Mouse (Mus musculus): ENCODE data around the gene Hes2. TPM values are rescaled to one million over a fixed set of nuclear protein-coding genes. Genes with fewer than 3 reads are reported as not detected.
A peak's percentile ranks its signal among the peaks of the same experiment; 100 is the strongest.

Hes2 gene
- polyA plus RNA-seq, 1 experiment, result not detected

DNA sequence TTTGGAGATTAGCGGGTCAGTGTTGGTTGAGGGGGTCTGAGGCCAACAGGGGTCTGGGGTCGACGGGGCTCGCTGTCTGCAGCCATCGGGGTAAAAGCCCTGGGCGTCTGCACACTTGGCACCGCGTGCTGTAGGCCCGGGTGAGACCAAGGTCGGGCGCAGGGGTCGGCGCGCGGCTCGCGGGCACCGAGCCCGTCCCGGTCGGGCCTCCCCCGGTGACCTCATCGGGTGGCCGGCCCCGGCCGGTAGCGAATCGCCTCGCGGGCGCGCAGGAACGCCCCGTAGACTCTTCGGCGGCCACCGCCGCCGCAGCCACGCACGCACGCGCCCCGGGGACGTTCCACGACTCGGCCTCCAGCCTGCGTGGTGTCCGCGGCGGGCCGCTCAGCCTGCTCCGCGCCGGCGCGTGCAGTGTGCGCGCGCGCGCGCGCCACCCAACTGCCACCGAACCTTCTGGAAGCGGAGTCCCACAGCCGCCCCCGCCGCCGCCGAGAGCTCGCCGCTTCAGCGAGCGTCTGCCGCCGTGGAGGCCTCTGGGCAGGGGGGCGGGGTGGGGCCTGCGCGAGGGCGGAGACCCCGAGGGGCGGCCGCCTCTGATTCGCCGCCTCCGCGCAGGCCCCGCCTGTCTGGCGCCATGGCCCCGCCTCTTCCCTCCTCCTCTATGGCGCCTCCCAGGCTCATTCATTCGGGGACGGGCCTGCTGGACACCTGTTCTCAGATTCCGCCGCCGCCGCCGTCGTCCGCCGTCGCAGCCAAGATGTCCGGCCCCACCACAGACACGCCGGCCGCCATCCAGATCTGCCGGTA lies 19.1 kb downstream of the Hes2 start, which contains the start of gene Acot7:
Acot7 (plus strand) TSS at position 598 of the 807 bp plus-strand sequence.
- no peaks in the 10 kb centered on the region for H3K27me3 ChIP-seq (ENCODE audit: control insufficient read depth, insufficient read depth, low read length)
- TF ChIP-seq CTCF (IDR thresholded peaks at IDR 0.05; ENCODE audit: borderline replicate concordance, insufficient read depth, low read depth, low read length) (no peak), POLR2A (IDR thresholded peaks at IDR 0.05; ENCODE audit: borderline replicate concordance, insufficient read depth, low read length) (peak; percentile 67)
- H3K4me3 ChIP-seq (replicated peaks; ENCODE audit: insufficient read depth, low read depth, low read length), result peak within 1 kb of the TSS; percentile 72
- H3K27ac ChIP-seq (ENCODE audit: insufficient read depth, low read length), result peak within 1 kb of the TSS; percentile 82
- DNase-seq, result peak; percentile 93 to 95
- H3K4me1 ChIP-seq (ENCODE audit: control insufficient read depth, insufficient read depth, low read length), result peaks cover 21% of the 10 kb centered on the region
- WGBS, result under 1% methylated on average over 103 of the region's 108 CpGs

DNA sequence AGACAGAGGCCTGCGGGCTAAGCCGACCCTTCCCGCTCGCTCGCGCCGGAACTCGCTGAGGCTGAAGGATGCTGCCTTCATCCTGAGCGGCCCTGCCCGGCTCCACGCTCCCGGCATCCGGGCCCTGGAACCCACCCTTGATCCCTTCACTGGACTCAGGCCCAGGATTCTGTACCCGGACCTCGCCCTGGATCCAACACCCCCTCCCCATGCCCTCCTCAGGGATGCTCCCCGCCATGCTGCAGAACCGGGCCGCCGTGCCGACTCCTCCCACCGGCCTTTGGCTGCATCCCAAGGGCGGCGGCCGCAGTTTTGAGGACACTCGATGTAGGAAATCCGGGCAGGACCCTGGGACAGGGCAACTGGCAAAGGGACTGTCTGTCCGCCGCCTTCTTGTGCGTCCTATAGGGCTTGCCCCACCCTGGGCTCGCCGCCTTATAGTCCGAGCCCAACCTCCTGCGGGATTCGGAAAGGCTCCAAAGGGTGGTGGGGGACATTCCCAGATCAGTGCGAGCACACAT lies 19.7 kb downstream of the Hes2 start:
- DNase-seq, result peak; percentile 76 to 82
- H3K27ac ChIP-seq (ENCODE audit: insufficient read depth, low read length), result peak overlapping the region; percentile 75
- H3K4me3 ChIP-seq (replicated peaks; ENCODE audit: insufficient read depth, low read depth, low read length), result peak overlapping the region; percentile 72
- TF ChIP-seq CTCF (IDR thresholded peaks at IDR 0.05; ENCODE audit: borderline replicate concordance, insufficient read depth, low read depth, low read length) (no peak), POLR2A (IDR thresholded peaks at IDR 0.05; ENCODE audit: borderline replicate concordance, insufficient read depth, low read length) (no peak)
- no peaks in the 10 kb centered on the region for H3K27me3 ChIP-seq (ENCODE audit: control insufficient read depth, insufficient read depth, low read length)
- WGBS, result under 1% methylated on average over 35 of the region's 35 CpGs
- H3K4me1 ChIP-seq (ENCODE audit: control insufficient read depth, insufficient read depth, low read length), result peaks cover 21% of the 10 kb centered on the region

DNA sequence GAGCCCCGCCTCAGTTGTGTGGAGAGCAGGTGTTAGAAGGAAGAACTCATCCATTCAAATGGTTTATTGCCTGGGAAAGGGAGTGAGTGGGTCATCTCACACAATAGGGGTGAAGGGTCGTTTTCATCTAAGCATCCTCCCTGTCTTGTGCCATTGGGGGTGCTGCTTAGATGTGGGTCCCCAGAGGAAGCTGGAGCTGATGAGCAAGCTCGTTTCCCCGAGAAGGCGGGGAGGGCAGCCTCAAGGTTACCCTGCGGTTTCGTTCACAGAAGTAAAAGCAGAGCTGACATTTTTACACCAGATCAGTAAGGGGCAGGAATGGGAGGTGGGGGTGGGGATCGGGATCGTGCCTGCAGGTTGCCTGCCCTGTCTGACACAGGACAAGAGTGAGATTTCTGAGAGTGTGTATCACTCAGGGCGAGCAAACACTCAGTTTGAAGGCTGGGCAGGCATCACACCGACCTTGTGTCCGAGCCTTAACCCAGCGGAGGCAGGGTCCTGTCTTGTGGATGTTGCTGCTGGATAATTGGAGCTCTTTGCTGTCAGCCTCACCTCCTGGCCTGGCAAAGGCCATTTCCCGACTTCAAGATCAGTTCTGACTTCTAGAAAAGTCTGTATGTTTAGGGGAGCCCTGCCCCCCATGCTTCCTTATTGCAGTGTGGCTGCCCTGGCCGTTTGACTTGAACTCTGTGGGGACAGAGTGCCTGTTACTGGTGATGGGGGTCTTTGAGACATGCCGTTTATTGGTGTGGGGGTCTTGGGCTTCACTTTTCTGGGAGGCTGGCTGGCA lies 20.4 kb downstream of the Hes2 start:
- H3K4me3 ChIP-seq (replicated peaks; ENCODE audit: insufficient read depth, low read depth, low read length), result peak overlapping the region; percentile 72
- peak; percentile 36 to 51 for DNase-seq
- WGBS, result 6% methylated on average over 16 of the region's 16 CpGs
- no peak for TF ChIP-seq CTCF (IDR thresholded peaks at IDR 0.05; ENCODE audit: borderline replicate concordance, insufficient read depth, low read depth, low read length)
- H3K27ac ChIP-seq (ENCODE audit: insufficient read depth, low read length), result peak overlapping the region; percentile 75
- peaks cover 21% of the 10 kb centered on the region for H3K4me1 ChIP-seq (ENCODE audit: control insufficient read depth, insufficient read depth, low read length)
- H3K27me3 ChIP-seq (ENCODE audit: control insufficient read depth, insufficient read depth, low read length), result no peaks in the 10 kb centered on the region

DNA sequence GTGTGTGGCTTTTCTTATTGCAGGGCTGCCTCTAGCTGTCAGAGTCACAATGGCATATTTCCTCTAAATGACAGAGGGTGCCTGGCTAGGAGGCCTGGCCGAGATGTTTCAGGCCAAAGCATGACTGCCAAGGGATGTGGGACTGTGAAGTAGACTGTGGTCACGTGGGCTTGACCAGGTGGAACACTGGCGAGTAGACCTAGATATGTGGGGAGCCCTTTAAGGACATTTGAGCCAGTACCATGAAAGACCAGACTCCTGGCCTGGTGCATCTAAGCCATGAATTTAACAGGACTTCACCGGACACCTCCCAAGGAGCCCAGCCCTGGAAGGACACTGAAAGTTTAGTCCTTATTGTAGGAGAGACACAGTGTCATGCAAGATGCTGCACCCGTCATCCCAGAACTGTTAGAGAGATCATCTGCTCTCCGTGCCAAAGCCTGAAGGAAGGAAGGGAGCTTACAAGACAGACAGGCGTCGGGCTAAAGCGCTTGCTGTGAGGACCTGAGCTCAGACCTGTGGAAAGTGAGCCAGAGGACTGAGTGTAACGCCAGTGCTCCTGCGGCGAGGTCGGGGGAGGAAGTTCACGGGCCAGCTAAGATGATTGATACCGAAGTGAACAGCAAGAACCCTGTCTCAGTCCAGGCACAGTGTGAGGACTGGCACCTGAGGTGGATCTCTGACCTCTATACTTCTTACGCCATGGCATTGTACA lies 21.4 kb downstream of the Hes2 start:
- H3K4me3 ChIP-seq (replicated peaks; ENCODE audit: insufficient read depth, low read depth, low read length), result peak overlapping the region; percentile 72
- peak; percentile 81 to 92 for DNase-seq
- WGBS, result 8% methylated on average over 16 of the region's 16 CpGs

DNA sequence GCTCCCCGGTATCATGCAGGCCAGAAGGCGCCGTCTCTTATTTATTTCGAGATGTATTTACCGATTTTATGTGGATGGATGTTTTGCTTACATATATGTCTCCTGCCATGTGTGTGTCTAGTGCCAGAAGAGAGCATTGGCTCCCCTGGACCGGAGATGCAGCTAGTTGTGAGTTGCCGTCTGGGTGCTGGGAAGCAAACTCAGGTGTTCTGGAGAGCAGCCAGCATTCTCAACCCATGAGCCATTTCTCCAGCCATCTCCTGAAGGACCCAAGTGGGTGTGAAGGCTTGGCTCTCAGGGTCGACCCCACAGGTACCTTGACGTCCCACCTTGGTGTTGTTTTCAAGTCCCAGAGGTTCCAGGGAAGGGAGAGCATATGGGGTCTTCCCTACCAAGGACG lies 23.5 kb downstream of the Hes2 start:
- DNase-seq, result no peak
- WGBS, result 58% methylated on average over 10 of the region's 10 CpGs
- no peak overlapping the region for H3K4me3 ChIP-seq (replicated peaks; ENCODE audit: insufficient read depth, low read depth, low read length)
- H3K27ac ChIP-seq (ENCODE audit: insufficient read depth, low read length), result no peak overlapping the region
- H3K27me3 ChIP-seq (ENCODE audit: control insufficient read depth, insufficient read depth, low read length), result no peaks in the 10 kb centered on the region
- H3K4me1 ChIP-seq (ENCODE audit: control insufficient read depth, insufficient read depth, low read length), result peaks cover 41% of the 10 kb centered on the region
- no peak for TF ChIP-seq CTCF (IDR thresholded peaks at IDR 0.05; ENCODE audit: borderline replicate concordance, insufficient read depth, low read depth, low read length)
- TF ChIP-seq POLR2A (IDR thresholded peaks at IDR 0.05; ENCODE audit: borderline replicate concordance, insufficient read depth, low read length), result no peak

More for the DNA sequence above, 21.4 kb downstream of the Hes2 start:
- H3K4me1 ChIP-seq (ENCODE audit: control insufficient read depth, insufficient read depth, low read length), result peaks cover 23% of the 10 kb centered on the region
- H3K27me3 ChIP-seq (ENCODE audit: control insufficient read depth, insufficient read depth, low read length), result no peaks in the 10 kb centered on the region
- TF ChIP-seq POLR2A (IDR thresholded peaks at IDR 0.05; ENCODE audit: borderline replicate concordance, insufficient read depth, low read length), result peak; percentile 35; the same call in 1 of the 2 replicates
- TF ChIP-seq CTCF (IDR thresholded peaks at IDR 0.05; ENCODE audit: borderline replicate concordance, insufficient read depth, low read depth, low read length), result no peak
- peak overlapping the region; percentile 84 for H3K27ac ChIP-seq (ENCODE audit: insufficient read depth, low read length)

DNA sequence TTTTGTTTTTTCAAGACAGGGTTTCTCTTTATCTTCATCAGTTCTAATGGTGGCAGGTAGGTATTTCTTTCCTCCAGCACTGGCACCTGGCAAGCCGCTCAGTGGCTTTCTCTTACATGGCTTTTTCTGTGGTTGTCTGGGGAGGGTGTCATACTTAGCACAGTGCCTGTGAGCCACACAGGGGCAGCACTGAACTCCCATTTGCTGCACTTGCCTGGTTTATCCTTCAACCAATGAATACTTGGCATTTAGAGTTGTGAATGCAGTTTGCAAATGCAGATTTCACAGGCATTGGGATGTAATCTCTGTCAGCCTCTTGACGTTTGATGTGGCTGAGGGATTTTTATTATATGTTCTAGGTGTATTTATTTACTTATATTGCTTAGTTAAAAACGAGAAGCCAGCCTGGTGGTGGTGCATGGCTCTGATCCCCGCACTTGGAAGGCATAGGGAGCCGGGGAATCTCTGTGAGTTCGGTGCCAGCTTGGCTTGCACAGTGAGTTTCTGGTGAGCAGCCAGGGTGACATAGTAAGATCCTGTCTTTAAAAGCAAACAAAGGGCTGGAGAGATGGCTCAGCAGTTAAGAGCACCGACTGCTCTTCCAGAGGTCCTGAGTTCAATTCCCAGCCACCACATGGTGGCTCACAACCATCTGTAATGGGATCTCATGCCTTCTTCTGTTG lies 25.8 kb downstream of the Hes2 start:
- DNase-seq, result peak; percentile 70 to 76
- WGBS, result 8% methylated on average over 7 of the region's 7 CpGs
- Histone ChIP-seq H3K4me3 (replicated peaks; ENCODE audit: insufficient read depth, low read depth, low read length) (no peak overlapping the region), H3K27me3 (ENCODE audit: control insufficient read depth, insufficient read depth, low read length) (no peaks in the 10 kb centered on the region), H3K4me1 (ENCODE audit: control insufficient read depth, insufficient read depth, low read length) (peaks cover 43% of the 10 kb centered on the region), H3K27ac (ENCODE audit: insufficient read depth, low read length) (no peak overlapping the region)
- TF ChIP-seq CTCF (IDR thresholded peaks at IDR 0.05; ENCODE audit: borderline replicate concordance, insufficient read depth, low read depth, low read length), result peak; percentile 48; the same call in 1 of the 2 replicates
- TF ChIP-seq POLR2A (IDR thresholded peaks at IDR 0.05; ENCODE audit: borderline replicate concordance, insufficient read depth, low read length), result no peak

DNA sequence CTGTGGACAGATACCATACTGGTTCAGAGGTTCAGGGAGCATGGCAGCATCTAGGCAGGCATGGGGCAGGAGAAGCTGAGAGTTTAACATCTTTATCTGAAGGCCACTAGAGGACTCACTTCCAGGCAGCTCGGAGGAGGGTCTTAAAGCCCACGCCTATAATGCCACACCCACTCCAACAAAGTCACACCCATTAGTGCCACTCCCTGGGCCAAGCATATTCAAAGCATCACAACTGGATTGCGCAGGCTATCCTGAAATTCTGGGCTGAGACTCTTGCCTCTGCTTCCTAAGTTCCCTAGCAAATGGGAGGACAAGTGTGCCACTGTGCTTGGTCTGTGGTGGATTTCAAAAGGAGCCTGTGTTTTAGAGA lies 26.5 kb downstream of the Hes2 start:
- no peaks in the 10 kb centered on the region for H3K27me3 ChIP-seq (ENCODE audit: control insufficient read depth, insufficient read depth, low read length)
- WGBS, result 33% methylated on average over 3 of the region's 3 CpGs
- DNase-seq, result no peak
- peaks cover 46% of the 10 kb centered on the region for H3K4me1 ChIP-seq (ENCODE audit: control insufficient read depth, insufficient read depth, low read length)
- TF ChIP-seq POLR2A (IDR thresholded peaks at IDR 0.05; ENCODE audit: borderline replicate concordance, insufficient read depth, low read length), result no peak
- TF ChIP-seq CTCF (IDR thresholded peaks at IDR 0.05; ENCODE audit: borderline replicate concordance, insufficient read depth, low read depth, low read length), result no peak
- H3K4me3 ChIP-seq (replicated peaks; ENCODE audit: insufficient read depth, low read depth, low read length), result no peak overlapping the region
- H3K27ac ChIP-seq (ENCODE audit: insufficient read depth, low read length), result no peak overlapping the region; the same call in 1 of the 2 replicates
